Mouse (Mus musculus): ENCODE data around the gene Napb. TPM values are rescaled to one million over a fixed set of nuclear protein-coding genes. Genes with fewer than 3 reads are reported as not detected.
A peak's percentile ranks its signal among the peaks of the same experiment; 100 is the strongest.
"Not testable (repeated sequence)": the region's sequence is repeated elsewhere in the genome, so short reads cannot be mapped to it uniquely, and the experiment has no call there.

Napb gene
- 100 to 1,000 TPM; 298 to 310 TPM for total RNA-seq (2021)
- long read RNA-seq, experiment 1, full-length matches to known transcripts, result 186 of 234 reads
- long read RNA-seq, experiment 1, partial matches to known transcripts, result 5 of 234 reads
- long read RNA-seq, experiment 1, other reads (novel, unspliced or antisense), result 43 of 234 reads
- long read RNA-seq, experiment 2, full-length matches to known transcripts, result 177 of 220 reads
- long read RNA-seq, experiment 2, partial matches to known transcripts, result 5 of 220 reads
- long read RNA-seq, experiment 2, other reads (novel, unspliced or antisense), result 38 of 220 reads

- peak; percentile 90 to 97 for DNase-seq (ENCODE audit: low spot score in 2 of 2)
Observed at GRCm38 (mm10) chr2:148732327-148733000, at the start of gene Napb. Gene Napb, minus strand, starts transcription at chr2:148732467.

GRCm38 (mm10) chr2:148781709-148782108, 49.4 kb upstream of the Napb start, which contains the start of gene 8030411F24Rik:
Gene 8030411F24Rik, plus strand, starts transcription at chr2:148782009.
- no peak for DNase-seq (ENCODE audit: low spot score in 2 of 2)

DNA sequence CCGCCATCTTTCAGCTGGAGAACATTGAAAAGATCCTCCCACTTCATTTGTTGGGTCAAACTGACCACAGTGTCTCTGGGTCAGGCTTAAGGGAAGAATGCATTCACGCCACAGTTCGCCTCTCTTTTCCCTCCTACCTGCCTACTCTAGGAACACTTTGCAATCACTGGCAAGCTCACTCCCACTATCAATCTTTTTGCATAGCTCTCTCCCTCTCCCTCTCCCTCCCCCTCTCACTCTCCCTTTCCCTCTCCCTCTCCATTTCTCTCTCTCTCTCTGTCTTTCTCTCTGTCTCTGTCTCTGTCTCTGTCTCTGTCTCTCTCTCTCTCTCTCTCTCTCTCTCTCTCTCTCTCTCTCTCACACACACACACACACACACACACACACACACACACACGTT, 39.1 kb upstream of the Napb start, which contains the start of gene Cst11:
Gene Cst11, minus strand, starts transcription at position 101 of the 400 bp plus-strand sequence.
- DNase-seq (ENCODE audit: low spot score in 2 of 2), result not testable (repeated sequence)

DNA sequence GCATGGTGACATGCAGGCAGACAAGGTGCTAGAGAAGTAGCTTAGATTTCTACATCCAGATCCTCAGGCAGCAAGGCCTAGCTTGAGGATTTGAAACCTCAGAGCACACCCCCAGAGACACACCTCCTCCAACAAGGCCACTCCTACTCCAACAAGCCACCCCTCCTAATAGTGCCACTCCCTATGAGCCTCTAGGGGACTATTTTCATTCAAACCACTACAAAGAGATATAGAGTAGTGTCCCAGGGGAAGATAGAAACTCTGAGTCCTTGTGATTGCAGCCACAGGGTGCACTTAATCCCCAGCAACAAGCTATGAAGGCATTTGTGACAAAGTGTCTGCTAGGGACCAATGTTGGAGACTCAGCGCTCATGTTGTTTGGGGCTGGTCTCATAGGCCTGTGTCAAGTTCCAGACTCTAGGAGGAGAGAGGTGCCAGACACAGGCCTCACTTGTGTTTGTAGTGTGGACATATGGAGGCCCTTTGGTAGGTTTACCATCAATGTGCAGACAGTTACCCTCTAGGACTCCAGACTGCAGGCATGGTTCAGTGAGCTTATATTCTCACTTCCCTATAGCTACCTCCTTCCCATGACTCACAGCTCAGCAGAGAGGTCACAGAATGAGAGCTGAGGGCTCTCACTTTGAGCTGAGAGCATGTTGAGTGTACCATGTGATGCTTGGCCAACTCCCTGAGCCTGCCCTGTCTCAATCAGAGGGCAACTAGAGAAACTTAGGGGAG, 31.6 kb upstream of the Napb start:
- no peak for DNase-seq (ENCODE audit: low spot score in 2 of 2)

DNA sequence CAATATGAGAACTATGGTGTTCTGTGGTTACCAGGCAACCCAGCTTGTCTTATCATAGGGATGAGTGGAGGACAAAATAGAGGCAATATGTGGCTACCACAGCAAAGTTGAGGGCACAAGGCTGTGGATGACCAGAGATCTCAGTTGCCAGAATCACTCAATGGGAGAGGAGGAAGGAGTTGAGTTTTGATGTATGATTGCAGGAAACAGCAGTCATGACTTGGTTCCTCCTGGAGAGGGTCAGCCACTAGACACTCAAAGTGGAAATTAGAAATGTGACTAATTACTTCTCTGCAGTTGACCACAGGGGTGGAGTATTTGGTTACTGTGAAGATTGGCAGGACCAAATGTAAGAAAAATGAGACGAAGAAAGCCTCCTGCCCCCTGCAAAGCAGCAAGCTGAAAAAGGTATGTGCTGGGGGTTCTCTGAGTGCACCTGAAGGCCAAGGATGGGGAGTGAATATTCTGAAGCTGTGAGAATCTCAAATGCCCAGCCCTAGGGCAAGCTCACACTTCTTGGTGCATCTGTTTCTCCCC, 22.1 kb upstream of the Napb start:
- no peak for DNase-seq (ENCODE audit: low spot score in 2 of 2)

GRCm38 (mm10) chr2:148751893-148752813, 19.9 kb upstream of the Napb start:
- DNase-seq (ENCODE audit: low spot score in 2 of 2), result peak; percentile 68 to 88

DNA sequence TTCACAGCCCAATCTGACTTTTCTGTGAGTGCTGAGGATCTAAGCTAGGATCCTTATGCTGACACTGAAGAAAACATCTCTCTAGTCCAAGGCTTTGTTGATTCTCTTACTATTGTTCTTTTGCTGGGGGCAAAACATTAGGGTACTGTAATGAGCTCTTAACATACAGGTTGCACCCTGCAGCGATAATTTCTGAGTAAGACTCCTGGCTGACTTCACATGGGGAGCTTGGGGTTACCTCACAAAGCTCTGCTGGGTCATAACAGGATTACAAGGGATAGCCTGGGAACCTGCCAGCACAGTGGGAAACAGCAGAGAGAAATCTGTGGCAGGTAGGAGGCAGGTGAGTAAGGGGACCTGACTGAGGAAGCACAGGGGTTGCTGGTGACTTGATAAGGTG, 17.8 kb upstream of the Napb start, which contains the start of gene Cstl1:
Gene Cstl1, plus strand, starts transcription at position 301 of the 400 bp plus-strand sequence.
- DNase-seq (ENCODE audit: low spot score in 2 of 2), result no peak

- no peak for DNase-seq (ENCODE audit: low spot score in 2 of 2)
Observed at GRCm38 (mm10) chr2:148743846-148744407, 11.7 kb upstream of the Napb start.

- peak in 1 of 2 experiments; percentile 34 for DNase-seq (ENCODE audit: low spot score in 2 of 2)
Observed at GRCm38 (mm10) chr2:148743001-148743400, 10.7 kb upstream of the Napb start.

DNA sequence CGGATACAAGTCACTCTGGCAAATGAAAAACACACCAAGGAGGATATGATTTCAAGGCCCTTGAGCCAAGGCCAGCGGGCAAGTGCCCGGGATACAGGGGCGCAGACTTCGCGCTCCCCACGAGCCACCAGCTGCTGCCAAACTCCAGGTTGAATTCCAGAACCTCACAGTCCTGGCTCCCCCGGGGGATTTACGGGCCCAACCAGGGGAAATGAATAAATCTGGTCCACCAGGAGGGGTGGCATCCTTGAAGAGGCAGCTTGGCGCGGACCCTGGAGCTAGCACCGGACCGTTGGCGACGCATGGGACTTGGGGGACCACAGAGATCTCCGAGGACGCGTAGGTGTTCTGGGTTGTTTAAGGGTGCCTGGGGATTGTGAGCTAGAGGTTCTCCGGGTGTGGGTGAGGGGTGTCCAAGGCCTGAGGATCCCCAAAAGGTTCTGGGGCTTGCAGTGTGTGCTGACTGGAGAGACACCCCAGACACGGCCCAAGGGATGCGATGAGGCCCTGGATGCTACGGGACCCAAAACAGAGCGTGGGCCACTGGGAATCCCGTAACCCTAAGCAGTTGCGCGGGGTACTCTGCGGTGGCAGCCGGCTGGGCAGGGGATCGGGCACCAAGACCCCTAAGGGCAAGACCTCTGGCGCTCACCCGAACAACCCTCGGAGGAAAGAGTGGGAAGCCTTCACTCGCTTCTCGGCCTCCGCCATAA, 497 bp downstream of the Napb start:
- DNase-seq (ENCODE audit: low spot score in 2 of 2), result peak; percentile 29

- no peak for DNase-seq (ENCODE audit: low spot score in 2 of 2)
Observed at GRCm38 (mm10) chr2:148719271-148719995, 12.8 kb downstream of the Napb start.

GRCm38 (mm10) chr2:148717072-148717471, 15.2 kb downstream of the Napb start:
- no peak for DNase-seq (ENCODE audit: low spot score in 2 of 2)

GRCm38 (mm10) chr2:148712326-148712725, 19.9 kb downstream of the Napb start:
- DNase-seq (ENCODE audit: low spot score in 2 of 2), result no peak

DNA sequence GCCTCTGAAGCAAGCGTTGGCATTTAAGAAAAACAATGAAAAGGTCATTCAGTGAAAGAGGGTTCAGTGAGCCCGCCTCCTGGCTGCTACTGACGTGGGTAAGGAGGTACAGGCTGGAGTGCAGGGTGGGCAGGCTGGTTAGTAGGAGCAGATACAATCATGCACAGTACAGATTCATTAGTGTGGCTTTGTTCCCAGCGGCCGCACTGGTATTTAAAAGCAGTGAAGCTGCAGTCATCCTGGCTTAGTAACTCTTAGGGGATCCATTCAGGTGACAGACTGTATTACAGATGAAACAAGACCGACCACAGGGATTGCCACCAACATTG, 25.1 kb downstream of the Napb start:
- DNase-seq (ENCODE audit: low spot score in 2 of 2), result no peak

DNA sequence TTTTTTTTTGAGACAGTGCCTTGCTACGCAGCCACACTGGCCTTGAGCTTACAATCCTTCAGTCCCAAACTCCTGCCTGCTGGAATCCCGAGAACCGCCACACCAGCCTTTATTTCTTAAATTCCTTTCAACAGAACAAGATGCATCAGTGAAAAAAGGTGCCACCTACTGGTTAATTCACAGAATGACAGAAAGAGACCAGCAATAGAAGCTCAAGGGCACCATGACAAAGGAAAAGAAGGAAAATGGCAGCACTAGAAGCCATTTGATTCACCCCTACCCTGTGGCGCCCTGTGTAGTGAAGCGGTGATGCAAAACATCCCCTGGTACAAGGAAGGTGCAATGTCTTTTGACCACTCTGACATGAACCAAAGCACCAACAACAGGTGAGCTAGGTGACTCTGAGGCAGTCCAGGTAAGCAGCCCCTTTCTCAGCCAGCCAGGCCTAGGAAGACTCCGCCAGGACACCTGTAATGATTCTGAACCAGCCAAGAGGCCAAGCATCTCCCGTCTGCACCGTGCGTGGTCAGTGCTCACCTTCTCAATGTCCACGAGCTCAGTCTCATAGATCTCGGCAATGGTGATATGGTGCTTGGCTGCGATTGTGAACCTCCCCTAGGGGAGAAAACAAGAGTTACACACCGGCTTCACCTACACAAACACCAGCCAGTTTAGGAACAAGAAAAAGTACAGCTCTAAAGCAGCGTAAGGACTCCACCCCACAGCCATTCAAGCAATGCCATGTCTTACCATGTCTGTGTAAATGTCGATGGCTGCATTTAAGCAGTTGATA, 25.7 kb downstream of the Napb start:
- DNase-seq (ENCODE audit: low spot score in 2 of 2), result peak in 1 of 2 experiments; percentile 37

- DNase-seq (ENCODE audit: low spot score in 2 of 2), result no peak
Observed at GRCm38 (mm10) chr2:148698571-148698970, 33.7 kb downstream of the Napb start.

DNA sequence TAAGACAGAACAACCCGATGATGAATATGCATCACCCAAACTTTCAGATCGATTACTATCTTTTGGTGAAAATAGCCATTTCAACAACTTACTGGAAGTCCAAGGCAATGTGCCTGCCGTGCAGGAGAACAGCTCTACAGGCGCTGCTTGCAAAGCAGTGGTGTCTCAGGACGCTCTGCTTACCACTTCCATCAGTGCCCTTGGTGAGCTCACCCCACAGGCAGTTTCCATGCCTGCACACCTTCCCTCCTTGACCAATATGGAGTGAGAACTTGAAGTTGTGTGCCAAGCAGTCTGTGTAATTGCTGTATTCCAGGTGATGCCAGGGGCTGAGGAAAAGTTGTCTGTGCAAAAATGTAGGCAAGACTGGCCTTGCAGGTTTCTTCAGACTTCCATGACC, 41.5 kb downstream of the Napb start:
- DNase-seq (ENCODE audit: low spot score in 2 of 2), result no peak

- no peak for DNase-seq (ENCODE audit: low spot score in 2 of 2)
Observed at GRCm38 (mm10) chr2:148690291-148690690, 42.0 kb downstream of the Napb start.
